Mouse (Mus musculus) lung, embryonic 14.5 days (tissue): ENCODE results near the gene Mfn2. TPM values are rescaled to one million over a fixed set of nuclear protein-coding genes. Genes with fewer than 3 reads are reported as not detected.

Experiments used
- ATAC-seq: fragments of 200-750 bp; cut with Nextera tagmentation; 2 replicates; pipeline ENCODE4 v1.8.0; 2017; ENCODE audit warnings: mild to moderate bottlenecking, moderate TSS enrichment, moderate library complexity; ENCODE audit not compliant: insufficient read depth
- DNase-seq: peaks from one replicate; pipeline ENCODE4 v3.0.0-alpha.2; 2015
- H3K27ac ChIP-seq: fragments of 300-500 bp; sonication (generic); 2 replicates; pipeline ENCODE4 v1.5.1; 2014; ENCODE audit warnings: low read depth, mild to moderate bottlenecking, moderate library complexity
- H3K27me3 ChIP-seq: fragments of 300-500 bp; sonication (generic); 2 replicates; pipeline ENCODE4 v1.6.1; 2014; ENCODE audit warnings: low read length, control low read depth; ENCODE audit not compliant: insufficient read depth
- H3K36me3 ChIP-seq: fragments of 300-500 bp; sonication (generic); 2 replicates; pipeline ENCODE4 v1.6.1; 2014; ENCODE audit warnings: control low read depth; ENCODE audit not compliant: insufficient read depth
- H3K4me1 ChIP-seq: fragments of 300-500 bp; sonication (generic); 2 replicates; pipeline ENCODE4 v1.6.1; 2014; ENCODE audit warnings: antibody characterized with exemption, control low read depth; ENCODE audit not compliant: insufficient read depth
- H3K4me2 ChIP-seq: fragments of 300-500 bp; sonication (generic); 2 replicates; pipeline ENCODE4 v1.6.1; 2014; ENCODE audit warnings: mild to moderate bottlenecking
- H3K4me3 ChIP-seq: fragments of 300-500 bp; sonication (generic); 2 replicates; pipeline ENCODE4 v1.5.1; 2014; ENCODE audit warnings: low read depth, low read length
- H3K9ac ChIP-seq: fragments of 300-500 bp; sonication (generic); 2 replicates; pipeline ENCODE4 v1.6.1; 2014
- H3K9me3 ChIP-seq: fragments of 300-500 bp; sonication (generic); 2 replicates; pipeline ENCODE4 v1.6.1; 2016; ENCODE audit warnings: low read depth, low read length, control low read depth
- CTCF ChIP-seq: IDR thresholded peaks from 2 replicates; pipeline ENCODE4 v1.5.1; 2016; ENCODE audit warnings: antibody characterized with exemption, low read depth
- WGBS: fragments of 180-500 bp; shearing (Covaris S2); extraction: QIAGEN DNeasy Blood & Tissue Kit; methylation state at CpG from one replicate; pipeline ENCODE4 v1.1.7; 2014; 5-methylcytosine and 5-hydroxymethylcytosine counted together
- polyA plus RNA-seq: library from polyadenylated mRNA; unstranded; fragments of >200 nt; fragmentation: Nextera tagmentation; extraction: Ambion mirVana; gene quantifications from 2 replicates; pipeline ENCODE4 v1.2.1, GENCODE M21; 2014

Mfn2 gene
- polyA plus RNA-seq, 1 experiment from 2014 or later: 32.6 TPM

- Histone ChIP-seq H3K4me3 (no peak overlapping the region), H3K27me3 (no peaks in the 10 kb centered on the region), H3K4me1 (no peaks in the 10 kb centered on the region), H3K9ac (no peak overlapping the region), H3K4me2 (no peak overlapping the region), H3K36me3 (peaks cover 76% of the 10 kb centered on the region), H3K9me3 (no peaks in the 10 kb centered on the region), H3K27ac (no peak overlapping the region)
- WGBS: 83% methylated on average over 3 of the region's 3 CpGs
- DNase-seq (no peak), ATAC-seq (no peak)
- TF ChIP-seq CTCF: no peak
Observed at GRCm38 (mm10) chr4:147897348-147897747, 7.2 kb downstream of the Mfn2 start.

GRCm38 (mm10) chr4:147896411-147896810 is 8.1 kb downstream of the Mfn2 start:
- H3K4me1 ChIP-seq: no peaks in the 10 kb centered on the region
- no peaks in the 10 kb centered on the region for H3K9me3 ChIP-seq
- 69% methylated on average over 1 of the region's 1 CpGs for WGBS
- no peak overlapping the region for H3K4me3 ChIP-seq
- ATAC-seq (no peak), DNase-seq (no peak)
- no peak for TF ChIP-seq CTCF
- H3K27ac ChIP-seq: no peak overlapping the region
- H3K4me2 ChIP-seq: no peak overlapping the region
- H3K27me3 ChIP-seq: no peaks in the 10 kb centered on the region
- H3K36me3 ChIP-seq: peaks cover 80% of the 10 kb centered on the region
- H3K9ac ChIP-seq: no peak overlapping the region

GRCm38 (mm10) chr4:147895815-147896330 is 8.6 kb downstream of the Mfn2 start:
- TF ChIP-seq CTCF: no peak
- DNase-seq (no peak), ATAC-seq (no peak)
- Histone ChIP-seq H3K27ac (no peak overlapping the region), H3K4me3 (no peak overlapping the region), H3K36me3 (peaks cover 85% of the 10 kb centered on the region), H3K27me3 (no peaks in the 10 kb centered on the region), H3K4me2 (no peak overlapping the region), H3K9me3 (no peaks in the 10 kb centered on the region), H3K9ac (no peak overlapping the region), H3K4me1 (no peaks in the 10 kb centered on the region)
- 92% methylated on average over 4 of the region's 4 CpGs for WGBS

DNA sequence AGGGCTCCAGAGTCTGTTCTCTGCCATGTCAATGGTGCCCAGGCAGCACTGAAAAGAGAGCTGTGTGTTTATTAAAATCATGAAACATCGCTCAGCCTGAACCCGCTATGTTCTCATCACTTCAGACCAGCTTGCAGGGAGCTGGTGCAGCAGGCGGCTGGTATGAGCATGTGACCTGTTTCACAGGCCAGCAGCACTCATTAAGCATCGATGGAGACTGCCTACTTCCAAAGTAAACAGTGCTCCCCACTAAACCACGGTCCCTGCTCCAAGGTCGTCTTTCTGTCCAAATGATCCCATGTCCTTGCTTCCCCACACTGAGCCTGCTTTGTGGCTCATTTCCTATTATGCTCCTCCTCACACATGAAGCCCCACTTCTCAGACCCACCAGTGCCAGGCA is 14.2 kb downstream of the Mfn2 start:
- no peak overlapping the region for H3K9ac ChIP-seq
- no peak overlapping the region for H3K27ac ChIP-seq

GRCm38 (mm10) chr4:147888237-147888636 is 16.3 kb downstream of the Mfn2 start:
- no peak overlapping the region for H3K27ac ChIP-seq
- no peak overlapping the region for H3K4me3 ChIP-seq
- peaks cover 88% of the 10 kb centered on the region for H3K36me3 ChIP-seq
- WGBS: 92% methylated on average over 4 of the region's 4 CpGs
- H3K27me3 ChIP-seq: no peaks in the 10 kb centered on the region
- DNase-seq (no peak), ATAC-seq (no peak)
- H3K9ac ChIP-seq: no peak overlapping the region
- no peak overlapping the region for H3K4me2 ChIP-seq
- H3K4me1 ChIP-seq: no peaks in the 10 kb centered on the region
- no peak for TF ChIP-seq CTCF
- no peaks in the 10 kb centered on the region for H3K9me3 ChIP-seq

More for the DNA sequence above, 14.2 kb downstream of the Mfn2 start:
- no peak overlapping the region for H3K4me3 ChIP-seq
- no peaks in the 10 kb centered on the region for H3K27me3 ChIP-seq
- H3K4me1 ChIP-seq: no peaks in the 10 kb centered on the region
- ATAC-seq (no peak), DNase-seq (no peak)
- TF ChIP-seq CTCF: no peak
- H3K4me2 ChIP-seq: no peak overlapping the region
- peaks cover 86% of the 10 kb centered on the region for H3K36me3 ChIP-seq
- WGBS: 89% methylated on average over 6 of the region's 6 CpGs
- H3K9me3 ChIP-seq: no peaks in the 10 kb centered on the region

- DNase-seq (no peak), ATAC-seq (no peak)
- peaks cover 91% of the 10 kb centered on the region for H3K36me3 ChIP-seq
- WGBS: 90% methylated on average over 7 of the region's 7 CpGs
- no peaks in the 10 kb centered on the region for H3K9me3 ChIP-seq
- H3K27ac ChIP-seq: no peak overlapping the region
- no peak overlapping the region for H3K4me2 ChIP-seq
- no peak overlapping the region for H3K9ac ChIP-seq
- no peaks in the 10 kb centered on the region for H3K27me3 ChIP-seq
- no peaks in the 10 kb centered on the region for H3K4me1 ChIP-seq
- no peak for TF ChIP-seq CTCF
- no peak overlapping the region for H3K4me3 ChIP-seq
Observed at GRCm38 (mm10) chr4:147887277-147887676, 17.2 kb downstream of the Mfn2 start.

- Histone ChIP-seq H3K27me3 (no peaks in the 10 kb centered on the region), H3K9ac (no peak overlapping the region), H3K9me3 (no peaks in the 10 kb centered on the region), H3K36me3 (peaks cover 92% of the 10 kb centered on the region), H3K4me3 (no peak overlapping the region), H3K4me2 (no peak overlapping the region), H3K4me1 (no peaks in the 10 kb centered on the region), H3K27ac (no peak overlapping the region)
- WGBS: 94% methylated on average over 12 of the region's 12 CpGs
- DNase-seq: no peak
- no peak for ATAC-seq
- TF ChIP-seq CTCF: no peak
Observed at GRCm38 (mm10) chr4:147886158-147886557, 18.3 kb downstream of the Mfn2 start.

DNA sequence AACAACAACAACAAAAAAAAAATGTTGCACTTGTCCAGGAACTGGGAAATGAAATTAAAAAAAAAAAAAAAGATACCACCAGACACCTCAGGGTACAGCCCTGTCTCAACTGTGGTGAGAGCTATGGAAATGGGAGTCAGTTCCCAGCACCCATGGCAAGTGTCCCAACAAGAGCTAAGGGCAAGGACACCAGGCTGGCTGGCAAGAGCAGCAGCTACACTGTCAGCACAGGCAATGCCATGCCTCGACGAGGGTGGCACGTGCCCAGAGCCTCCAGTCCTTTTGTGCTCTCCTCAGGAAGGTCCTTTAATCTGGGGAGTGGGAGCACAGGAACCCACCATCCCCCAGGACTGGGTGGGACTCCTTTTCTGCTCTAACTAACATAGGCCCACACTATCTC is 20.4 kb downstream of the Mfn2 start:
- no peak for TF ChIP-seq CTCF
- Histone ChIP-seq H3K27me3 (no peaks in the 10 kb centered on the region), H3K4me2 (no peak overlapping the region), H3K4me1 (no peaks in the 10 kb centered on the region), H3K4me3 (no peak overlapping the region), H3K27ac (no peak overlapping the region), H3K36me3 (peaks cover 91% of the 10 kb centered on the region), H3K9ac (no peak overlapping the region), H3K9me3 (no peaks in the 10 kb centered on the region)
- DNase-seq (no peak), ATAC-seq (no peak)
- 96% methylated on average over 3 of the region's 3 CpGs for WGBS
